Mouse (Mus musculus) hematopoietic stem cell, adult 5-6 weeks (primary cell): Measurements from ENCODE around the gene Cdc45. TPM values are rescaled to one million over a fixed set of nuclear protein-coding genes. Genes with fewer than 3 reads are reported as not detected.
A peak's percentile ranks its signal among the peaks of the same experiment; 100 is the strongest.
"Not testable (repeated sequence)": the region's sequence is repeated elsewhere in the genome, so short reads cannot be mapped to it uniquely, and the experiment has no call there.

ENCODE experiments used
- ATAC-seq, 2 experiments: fragments of 125-278 bp in 1 of 2; replicated peaks in 1 of 2; 2 replicates each; pipeline ENCODE4 v1.8.0; 2016 to 2017; ENCODE audit warnings: inconsistent platforms in 2 of 2, mild to moderate bottlenecking in 2 of 2, moderate number of reproducible peaks in 2 of 2, low read depth in 1 of 2, moderate TSS enrichment in 1 of 2; ENCODE audit not compliant: low FRiP score in 2 of 2, poor library complexity in 2 of 2, severe bottlenecking in 2 of 2, insufficient read depth in 1 of 2, low TSS enrichment in 1 of 2
- total RNA-seq: library from RNA; stranded (forward); fragments of 172-1452, 232-1000 nt; gene quantifications from 2 replicates; pipeline ENCODE4 v1.2.3, GENCODE M21; 2017

The Cdc45 gene
- 50.9 and 63.8 TPM in 2 replicates for total RNA-seq

GRCm38 (mm10) chr16:18811468-18812384, at the start of gene Cdc45, which contains the start of gene Ufd1:
Cdc45 (minus strand) TSS chr16:18811987.
Ufd1 (plus strand) TSS chr16:18811779.
- ATAC-seq: peak; percentile 84 to 91

GRCm38 (mm10) chr16:18860186-18860585, 48.4 kb upstream of the Cdc45 start:
- ATAC-seq: no peak

GRCm38 (mm10) chr16:18858551-18858950, 46.8 kb upstream of the Cdc45 start:
- peak; percentile 32 to 48; a peak in 2 of 4 replicates for ATAC-seq

GRCm38 (mm10) chr16:18849521-18850190, 37.9 kb upstream of the Cdc45 start:
- ATAC-seq: not testable (repeated sequence)

- ATAC-seq: no peak
These were observed 34.6 kb upstream of the Cdc45 start for GRCm38 (mm10) chr16:18846301-18846820.

GRCm38 (mm10) chr16:18838346-18838745, 26.6 kb upstream of the Cdc45 start:
- no peak for ATAC-seq

GRCm38 (mm10) chr16:18836468-18837208, 24.9 kb upstream of the Cdc45 start, which contains the start of the genes 2510002D24Rik and Gm28539:
2510002D24Rik (plus strand) TSS chr16:18836578.
Gm28539 (plus strand) TSS chr16:18836584.
- peak; percentile 99 for ATAC-seq

- ATAC-seq: no peak
These were observed 24.3 kb upstream of the Cdc45 start for GRCm38 (mm10) chr16:18836073-18836467.

- ATAC-seq: no peak
These were observed 21.7 kb upstream of the Cdc45 start for GRCm38 (mm10) chr16:18833486-18833885.

GRCm38 (mm10) chr16:18829102-18829501, 17.3 kb upstream of the Cdc45 start:
- no peak for ATAC-seq

- no peak for ATAC-seq
These were observed 16.8 kb upstream of the Cdc45 start for GRCm38 (mm10) chr16:18828630-18829029.

- no peak for ATAC-seq
These were observed 11.1 kb upstream of the Cdc45 start for GRCm38 (mm10) chr16:18822925-18823324.

GRCm38 (mm10) chr16:18822356-18822755, 10.6 kb upstream of the Cdc45 start:
- no peak for ATAC-seq

GRCm38 (mm10) chr16:18812385-18812910, 661 bp upstream of the Cdc45 start:
- no peak for ATAC-seq

- ATAC-seq: 0 out of 4 replicates have a peak, but pooled peaks of 1 of the 2 experiments have one; percentile 6
These were observed 755 bp downstream of the Cdc45 start for GRCm38 (mm10) chr16:18811032-18811431.

GRCm38 (mm10) chr16:18809001-18809400, 2.8 kb downstream of the Cdc45 start:
- no peak for ATAC-seq

- ATAC-seq: no peak
These were observed 6.0 kb downstream of the Cdc45 start for GRCm38 (mm10) chr16:18805746-18806145.
